Mouse (Mus musculus) hindbrain, postnatal 0 days (tissue): ENCODE measurements around the gene Snrpd3. TPM values are rescaled to one million over a fixed set of nuclear protein-coding genes. Genes with fewer than 3 reads are reported as not detected.
A peak's percentile ranks its signal among the peaks of the same experiment; 100 is the strongest.
"Not testable (repeated sequence)": the region's sequence is repeated elsewhere in the genome, so short reads cannot be mapped to it uniquely, and the experiment has no call there.

Experiments
- ATAC-seq: fragments of 200-750 bp; cut with Nextera tagmentation; 2 replicates; pipeline ENCODE4 v1.8.0; 2017; ENCODE audit warnings: mild to moderate bottlenecking, moderate TSS enrichment, moderate library complexity
- DNase-seq: peaks from one replicate; pipeline ENCODE4 v3.0.0-alpha.2; 2015; ENCODE audit warnings: low spot score
- H3K27ac ChIP-seq: fragments of 300-500 bp; sonication (generic); 2 replicates; pipeline ENCODE4 v1.5.1; 2014; ENCODE audit warnings: mild to moderate bottlenecking
- H3K27me3 ChIP-seq: fragments of 300-500 bp; sonication (generic); 2 replicates; pipeline ENCODE4 v1.6.1; 2014; ENCODE audit warnings: low read length, mixed read lengths; ENCODE audit not compliant: insufficient read depth
- H3K36me3 ChIP-seq: fragments of 300-500 bp; sonication (generic); 2 replicates; pipeline ENCODE4 v1.6.1; 2014; ENCODE audit warnings: low read length, mixed read lengths; ENCODE audit not compliant: insufficient read depth
- H3K4me1 ChIP-seq: fragments of 300-500 bp; sonication (generic); 2 replicates; pipeline ENCODE4 v1.6.1; 2014; ENCODE audit warnings: antibody characterized with exemption, low read length, mixed read lengths; ENCODE audit not compliant: insufficient read depth
- H3K4me2 ChIP-seq: fragments of 300-500 bp; sonication (generic); 2 replicates; pipeline ENCODE4 v1.6.1; 2014; ENCODE audit warnings: low read depth, mild to moderate bottlenecking, low read length, moderate library complexity, mixed read lengths
- H3K4me3 ChIP-seq: fragments of 300-500 bp; sonication (generic); 2 replicates; pipeline ENCODE4 v1.5.1; 2014; ENCODE audit warnings: low read length
- H3K9ac ChIP-seq: fragments of 300-500 bp; sonication (generic); replicated peaks from 2 replicates; pipeline ENCODE4 v1.6.1; 2014; ENCODE audit warnings: mild to moderate bottlenecking, low read length, moderate library complexity, mixed read lengths
- H3K9me3 ChIP-seq: fragments of 300-500 bp; sonication (generic); 2 replicates; pipeline ENCODE4 v1.6.1; 2016; ENCODE audit warnings: low read length, mixed read lengths
- CTCF ChIP-seq: IDR thresholded peaks from 2 replicates; pipeline ENCODE4 v1.5.1; 2016; ENCODE audit warnings: antibody characterized with exemption, control low read depth, low read depth
- WGBS: fragments of 180-500 bp; shearing (Covaris S2); extraction: QIAGEN DNeasy Blood & Tissue Kit; methylation state at CpG from one replicate; pipeline ENCODE4 v1.1.7; 2014; 5-methylcytosine and 5-hydroxymethylcytosine counted together
- polyA plus RNA-seq: library from polyadenylated mRNA; unstranded; fragments of >200 nt; fragmentation: Nextera tagmentation; extraction: Ambion mirVana; gene quantifications from 2 replicates; pipeline ENCODE4 v1.2.1, GENCODE M21; 2015
- total RNA-seq: library from RNA; depleted of rRNA; stranded (reverse); fragments of >200 nt; gene quantifications from 2 replicates; pipeline ENCODE4 v1.2.3, GENCODE M21; 2014

Snrpd3 gene
- total and polyA plus RNA-seq, 2 experiments from 2014 or later, result 16.4 to 133 TPM

- Histone ChIP-seq H3K4me1 (no peaks in the 10 kb centered on the region), H3K27ac (no peak overlapping the region), H3K36me3 (no peaks in the 10 kb centered on the region), H3K27me3 (no peaks in the 10 kb centered on the region), H3K9ac (no peak overlapping the region), H3K9me3 (no peaks in the 10 kb centered on the region), H3K4me3 (no peak overlapping the region), H3K4me2 (no peak overlapping the region)
- DNase-seq (no peak), ATAC-seq (no peak)
- no peak for TF ChIP-seq CTCF
- WGBS, result 79% methylated on average over 7 of the region's 7 CpGs
Measured at GRCm38 (mm10) chr10:75500345-75500744, 17.0 kb upstream of the Snrpd3 start.

DNA sequence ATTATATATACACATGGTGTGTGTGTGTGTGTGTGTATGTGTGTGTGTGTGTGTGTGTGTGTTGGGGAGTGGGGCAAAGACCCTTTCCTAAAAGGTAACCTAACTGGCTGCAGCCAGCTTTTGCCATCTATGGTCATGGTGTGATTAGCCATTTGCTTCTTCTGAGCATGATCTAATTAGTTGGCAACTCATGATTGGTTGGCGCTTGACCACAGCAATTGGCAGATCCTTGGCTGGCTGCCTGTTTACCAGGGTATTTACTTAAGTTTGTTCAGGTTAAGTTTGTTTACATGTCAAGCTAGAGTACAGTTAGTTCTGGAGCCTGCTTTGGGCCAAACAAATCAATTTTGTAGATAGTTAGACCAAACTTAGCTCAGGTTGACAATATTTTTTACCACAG lies 15.7 kb upstream of the Snrpd3 start:
- H3K9ac ChIP-seq, result no peak overlapping the region
- no peak for DNase-seq
- 93% methylated on average over 1 of the region's 1 CpGs for WGBS
- no peak overlapping the region for H3K4me3 ChIP-seq
- no peaks in the 10 kb centered on the region for H3K9me3 ChIP-seq
- H3K36me3 ChIP-seq, result no peaks in the 10 kb centered on the region
- H3K27ac ChIP-seq, result no peak overlapping the region
- H3K27me3 ChIP-seq, result no peaks in the 10 kb centered on the region
- no peak for TF ChIP-seq CTCF
- H3K4me1 ChIP-seq, result no peaks in the 10 kb centered on the region
- no peak for ATAC-seq
- H3K4me2 ChIP-seq, result no peak overlapping the region

DNA sequence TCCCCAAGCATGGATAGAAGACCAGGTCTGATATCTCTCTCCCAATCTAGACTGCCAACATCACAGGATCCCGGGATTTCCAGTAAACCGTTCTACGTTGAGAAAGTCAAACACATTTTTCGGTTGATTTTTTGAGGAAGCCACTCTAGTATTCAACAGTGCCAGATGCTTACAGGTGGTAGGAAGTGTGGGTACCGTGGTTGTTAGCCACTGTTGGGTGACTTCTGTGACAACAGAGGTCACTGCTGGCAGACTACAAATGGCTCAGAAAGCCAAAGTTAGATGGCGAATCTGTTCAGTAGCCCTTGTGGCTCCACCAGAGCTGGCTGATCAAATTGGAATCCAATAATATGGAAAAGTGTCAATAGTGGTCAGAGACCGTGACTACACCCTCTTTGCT lies 13.7 kb upstream of the Snrpd3 start:
- Histone ChIP-seq H3K4me1 (no peaks in the 10 kb centered on the region), H3K36me3 (peaks cover 14% of the 10 kb centered on the region), H3K4me3 (no peak overlapping the region), H3K9me3 (no peaks in the 10 kb centered on the region), H3K9ac (no peak overlapping the region), H3K27me3 (no peaks in the 10 kb centered on the region), H3K4me2 (no peak overlapping the region), H3K27ac (no peak overlapping the region)
- TF ChIP-seq CTCF, result no peak
- no peak for ATAC-seq
- 95% methylated on average over 7 of the region's 7 CpGs for WGBS
- DNase-seq, result no peak

GRCm38 (mm10) chr10:75504234-75505129 lies 12.9 kb upstream of the Snrpd3 start:
- Histone ChIP-seq H3K9ac (no peak overlapping the region), H3K4me2 (no peak overlapping the region), H3K4me1 (no peaks in the 10 kb centered on the region), H3K9me3 (no peaks in the 10 kb centered on the region), H3K27me3 (no peaks in the 10 kb centered on the region), H3K27ac (no peak overlapping the region), H3K4me3 (no peak overlapping the region), H3K36me3 (peaks cover 21% of the 10 kb centered on the region)
- TF ChIP-seq CTCF, result no peak
- 92% methylated on average over 8 of the region's 8 CpGs for WGBS
- ATAC-seq (no peak), DNase-seq (no peak)

- no peak for TF ChIP-seq CTCF
- H3K4me2 ChIP-seq, result no peak overlapping the region
- H3K36me3 ChIP-seq, result peaks cover 27% of the 10 kb centered on the region
- no peak overlapping the region for H3K9ac ChIP-seq
- no peak overlapping the region for H3K4me3 ChIP-seq
- H3K27me3 ChIP-seq, result no peaks in the 10 kb centered on the region
- DNase-seq (no peak), ATAC-seq (no peak)
- H3K4me1 ChIP-seq, result no peaks in the 10 kb centered on the region
- 83% methylated on average over 3 of the region's 3 CpGs for WGBS
- no peak overlapping the region for H3K27ac ChIP-seq
- no peaks in the 10 kb centered on the region for H3K9me3 ChIP-seq
Measured at GRCm38 (mm10) chr10:75505130-75505495, 12.2 kb upstream of the Snrpd3 start.

GRCm38 (mm10) chr10:75505928-75506327 lies 11.4 kb upstream of the Snrpd3 start:
- H3K9me3 ChIP-seq, H3K4me1 ChIP-seq, DNase-seq, ATAC-seq, H3K4me2 ChIP-seq, H3K4me3 ChIP-seq, H3K27ac ChIP-seq, H3K9ac ChIP-seq, H3K27me3 ChIP-seq: not testable (repeated sequence)
- 88% methylated on average over 3 of the region's 3 CpGs for WGBS
- H3K36me3 ChIP-seq, result peaks cover 34% of the 10 kb centered on the region

DNA sequence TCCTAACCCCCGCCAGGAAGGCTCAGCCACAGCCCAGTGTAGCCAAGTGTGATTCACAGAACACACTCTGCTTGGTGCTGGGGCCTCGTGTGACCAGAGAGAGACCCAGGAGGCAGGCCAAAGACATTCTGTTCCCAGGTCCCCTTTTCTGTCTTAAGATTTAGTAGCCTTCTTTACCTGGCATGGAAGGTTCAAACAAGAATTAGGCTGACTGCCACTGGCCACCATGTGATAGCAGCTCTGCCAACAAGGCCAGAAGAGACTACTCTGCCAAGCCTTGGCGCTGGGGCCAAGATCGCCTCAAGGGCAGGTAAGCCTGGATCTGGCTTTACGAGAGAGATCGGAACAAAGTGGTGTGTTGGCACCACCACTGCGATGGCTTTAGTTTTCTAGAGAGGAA lies 6.9 kb upstream of the Snrpd3 start:
- peaks cover 48% of the 10 kb centered on the region for H3K36me3 ChIP-seq
- H3K27me3 ChIP-seq, result no peaks in the 10 kb centered on the region
- TF ChIP-seq CTCF, result no peak
- H3K4me3 ChIP-seq, result no peak overlapping the region
- DNase-seq, result peak; percentile 15
- no peak overlapping the region for H3K27ac ChIP-seq
- no peak for ATAC-seq
- H3K4me2 ChIP-seq, result no peak overlapping the region
- H3K4me1 ChIP-seq, result no peaks in the 10 kb centered on the region
- 81% methylated on average over 7 of the region's 7 CpGs for WGBS
- no peaks in the 10 kb centered on the region for H3K9me3 ChIP-seq
- H3K9ac ChIP-seq, result no peak overlapping the region
